8 mouse cellular contexts compared by ENCODE assay signal in genomic region chr9:22327099-22327474, GRCm38 (mm10). TPM values are rescaled to one million over a fixed set of nuclear protein-coding genes. Genes with fewer than 3 reads are reported as not detected.
DNase-seq lines count a peak whose midpoint lies in the region; ATAC-seq and TF ChIP-seq lines count a peak whose summit lies in the region.

No protein-coding gene starts in this region.

- peak overlapping the region; percentile 95 for H3K4me2 ChIP-seq in kidney, embryonic 16.5 days (replicated peaks; ENCODE audit: low read depth, low read length)

- peaks cover 2% of the 10 kb centered on the region; the same call in 1 of the 2 replicates for H3K4me1 ChIP-seq in bone marrow, adult 2 months (ENCODE audit: control insufficient read depth, insufficient read depth, low read length)
- peaks cover 9% of the 10 kb centered on the region for H3K4me1 ChIP-seq in kidney, embryonic 16.5 days (ENCODE audit: insufficient read depth, low read length)

- TF ChIP-seq CTCF in bone marrow, adult 2 months (IDR thresholded peaks at IDR 0.05; ENCODE audit: control insufficient read depth, insufficient read depth, low read length), result no peak

- H3K9ac ChIP-seq in kidney, embryonic 16.5 days (replicated peaks; ENCODE audit: low read length), result peak overlapping the region; percentile 69; the same call in 1 of the 2 replicates

- WGBS in bone marrow, adult 2 months, result 19% methylated on average over 9 of the region's 9 CpGs
- WGBS in kidney, embryonic 16.5 days, result 11% methylated on average over 9 of the region's 9 CpGs

- no peak overlapping the region for H3K4me3 ChIP-seq in bone marrow, adult 2 months (replicated peaks; ENCODE audit: control insufficient read depth, low read depth, low read length)
- H3K4me3 ChIP-seq in kidney, embryonic 16.5 days (ENCODE audit: low read length), result peak overlapping the region; percentile 59

- ATAC-seq in kidney, embryonic 16.5 days (ENCODE audit: low FRiP score, low TSS enrichment), result peak; percentile 60

- DNase-seq in embryo, embryonic 11 days, result peak; percentile 5
- no peak for DNase-seq in embryo, embryonic 10 days (ENCODE audit: low spot score)
- DNase-seq in gonadal fat pad, adult 2 months (ENCODE audit: low read depth), result peak; percentile 20
- DNase-seq in lung, postnatal 36 days, result peak; percentile 65
- no peak for DNase-seq in layer of hippocampus, postnatal 36 days
- DNase-seq in right cerebral cortex, postnatal 14 days, result no peak

- no peak for TF ChIP-seq POLR2A in bone marrow, adult 2 months (IDR thresholded peaks at IDR 0.05; ENCODE audit: borderline replicate concordance, control insufficient read depth, low read depth, low read length)

- peaks cover 5% of the 10 kb centered on the region for H3K36me3 ChIP-seq in kidney, embryonic 16.5 days (ENCODE audit: insufficient read depth, low read length)

- no peaks in the 10 kb centered on the region for H3K27me3 ChIP-seq in kidney, embryonic 16.5 days (ENCODE audit: insufficient read depth, low read length)

- no peaks in the 10 kb centered on the region for H3K9me3 ChIP-seq in kidney, embryonic 16.5 days (ENCODE audit: low read length)

- peak overlapping the region; percentile 65; the same call in 1 of the 2 replicates for H3K27ac ChIP-seq in bone marrow, adult 2 months (ENCODE audit: control insufficient read depth, insufficient read depth, low read depth, low read length, poor library complexity)
- peak overlapping the region; percentile 91 for H3K27ac ChIP-seq in kidney, embryonic 16.5 days (ENCODE audit: low read length)

RNA-seq across cellular contexts. Expression of gene Zfp810, which starts 19.6 kb away (rescaled TPM):
- polyA plus RNA-seq in bone marrow, adult 2 months (2011; ENCODE audit: insufficient read depth, insufficient read length, low replicate concordance, missing spikeins), result 10.3 and 20.5 TPM in 2 replicates
- polyA plus RNA-seq in gonadal fat pad, adult 2 months (2012; rRNA removed), result 11.2 and 13.2 TPM in 2 replicates
- polyA plus RNA-seq in kidney, embryonic 16.5 days (2015; fragmentation: Nextera tagmentation; extraction: Ambion mirVana), result 20.7 and 23.0 TPM in 2 replicates
- total RNA-seq in layer of hippocampus, postnatal 36 days (2021), result 10 to 100 TPM; 17.3 to 18.4 TPM

Comparison
In these comparisons a context has a peak if more than half of its experiments do, and no peak if none do; other contexts are left out.
1. DNase-seq: peak in embryo, embryonic 11 days (single experiment), gonadal fat pad, adult 2 months (single experiment) and lung, postnatal 36 days (single experiment); none in embryo, embryonic 10 days (single experiment), layer of hippocampus, postnatal 36 days (0 of 2) and right cerebral cortex, postnatal 14 days (single experiment).